Mouse (Mus musculus) T-cell, adult 2 months (primary cell): Measurements from ENCODE around the gene Klk1b3.
"Not testable (repeated sequence)": the region's sequence is repeated elsewhere in the genome, so short reads cannot be mapped to it uniquely, and the experiment has no call there.

ENCODE experiments used
- DNase-seq: peaks from one replicate; pipeline ENCODE4 v3.0.0; 2022; ENCODE audit warnings: low spot score

Gene Klk1b3

DNA sequence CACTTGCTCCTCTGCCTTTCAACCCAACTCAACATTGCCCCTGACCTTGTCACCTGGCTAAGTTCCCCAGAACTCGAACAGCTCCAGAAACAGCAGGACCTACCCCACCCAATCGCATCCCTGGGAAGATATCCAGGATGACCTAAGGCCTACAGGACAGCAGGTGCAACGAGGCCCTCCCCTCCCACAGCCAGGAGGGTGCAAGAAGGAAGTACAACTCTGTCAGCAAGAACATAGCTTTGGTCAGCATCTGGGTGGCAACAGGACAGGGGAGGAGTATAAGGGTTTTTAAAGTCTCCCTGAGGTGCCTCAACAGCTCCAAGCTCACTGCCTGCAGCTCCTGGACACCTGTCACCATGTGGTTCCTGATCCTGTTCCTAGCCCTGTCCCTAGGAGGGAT is at the start of gene Klk1b3:
Klk1b3 (plus strand) TSS at position 301 of the 400 bp plus-strand sequence.
- DNase-seq: no peak

DNA sequence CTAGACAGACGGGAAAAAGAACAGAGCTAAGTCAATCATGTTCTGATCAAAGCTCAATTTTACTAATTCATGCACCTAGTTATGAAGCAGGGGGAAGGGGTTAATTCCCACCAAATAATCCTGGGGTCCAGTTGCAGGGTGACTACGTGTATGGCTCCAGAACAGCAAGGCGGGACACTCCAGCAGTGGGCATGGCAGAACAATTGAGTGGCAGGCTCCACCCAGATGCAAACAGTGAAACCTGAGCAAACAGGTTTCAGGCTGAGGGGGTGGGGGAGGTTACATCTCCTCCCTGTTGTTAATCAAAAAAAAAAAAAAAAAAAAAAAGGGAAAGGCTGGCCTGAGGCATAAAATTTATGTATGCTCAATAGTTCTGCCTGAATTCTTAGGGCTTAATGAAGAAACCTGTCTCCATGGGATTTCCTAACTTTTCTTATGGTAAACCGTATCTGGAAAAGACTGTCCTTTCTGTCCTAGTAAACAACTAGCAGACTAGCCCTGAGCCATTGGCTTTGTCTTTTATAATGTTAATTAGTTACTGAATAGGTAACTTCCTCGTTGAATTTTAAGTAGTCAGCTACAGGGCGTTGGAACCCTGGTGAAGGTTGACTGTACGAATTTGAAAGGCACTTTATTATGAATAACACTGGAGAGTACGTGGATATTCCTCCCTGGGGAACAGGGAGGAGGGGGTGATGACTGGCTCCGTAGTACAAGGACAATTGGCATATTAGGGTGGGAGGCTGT is 18.5 kb upstream of the Klk1b3 start:
- no peak for DNase-seq

DNA sequence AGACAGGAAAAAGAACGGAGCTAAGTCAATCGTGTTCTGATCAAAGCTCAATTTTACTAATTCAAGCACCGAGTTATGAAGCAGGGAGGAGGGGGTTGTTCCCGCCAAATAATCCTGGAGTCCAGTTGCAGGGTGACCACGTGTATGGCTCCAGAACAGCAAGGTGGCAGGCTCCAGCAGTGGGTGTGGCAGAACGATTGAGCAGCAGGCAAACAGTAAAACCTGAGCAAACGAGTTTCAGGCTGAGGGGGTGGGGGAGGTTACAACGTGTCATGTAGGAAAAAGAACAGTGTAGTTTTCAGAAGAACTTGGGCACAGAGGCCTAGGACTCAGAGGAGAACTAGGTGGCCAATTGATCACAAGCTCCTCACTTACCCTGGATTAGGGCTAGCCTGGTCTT is 11.5 kb upstream of the Klk1b3 start:
- DNase-seq: not testable (repeated sequence)

DNA sequence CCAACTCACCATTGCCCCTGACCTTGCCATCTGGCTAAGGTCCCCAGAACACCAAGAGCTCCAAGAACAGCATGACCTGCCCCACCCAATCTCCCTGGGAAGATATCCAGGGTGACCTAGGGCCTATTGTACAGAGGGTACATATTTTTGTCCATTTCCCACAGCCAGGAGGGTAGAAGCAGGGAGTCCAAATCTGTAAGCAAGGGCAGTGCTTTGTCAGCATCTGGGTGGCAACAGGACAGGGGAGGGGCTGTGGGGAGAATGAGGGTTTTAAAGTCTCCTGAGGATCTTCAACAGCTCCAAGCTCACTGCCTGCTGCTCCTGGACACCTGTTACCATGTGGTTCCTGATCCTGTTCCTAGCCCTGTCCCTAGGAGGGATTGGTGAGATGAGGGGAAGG is 10.1 kb upstream of the Klk1b3 start, which contains the start of gene Klk1b24:
Klk1b24 (plus strand) TSS at position 301 of the 400 bp plus-strand sequence.
- DNase-seq: not testable (repeated sequence)

DNA sequence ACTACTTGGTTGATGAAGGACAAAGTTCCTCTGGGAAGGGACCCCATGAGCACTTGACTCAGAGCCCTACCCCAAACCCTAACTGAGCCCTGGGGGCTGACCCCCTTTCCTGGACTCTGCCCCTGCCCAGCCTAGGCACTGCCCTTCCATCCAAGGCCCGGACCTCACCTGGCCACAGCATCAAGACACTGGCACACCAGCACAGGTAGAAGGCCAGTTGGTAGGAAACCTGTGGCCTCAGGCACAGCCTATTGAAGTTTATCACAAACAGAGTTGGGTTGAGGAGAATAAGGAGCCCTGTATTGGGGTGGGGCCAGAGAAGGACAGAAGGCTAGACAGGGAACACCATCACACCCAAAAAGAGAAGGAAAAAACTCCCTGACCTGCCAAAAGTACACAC is 4.5 kb upstream of the Klk1b3 start:
- not testable (repeated sequence) for DNase-seq

DNA sequence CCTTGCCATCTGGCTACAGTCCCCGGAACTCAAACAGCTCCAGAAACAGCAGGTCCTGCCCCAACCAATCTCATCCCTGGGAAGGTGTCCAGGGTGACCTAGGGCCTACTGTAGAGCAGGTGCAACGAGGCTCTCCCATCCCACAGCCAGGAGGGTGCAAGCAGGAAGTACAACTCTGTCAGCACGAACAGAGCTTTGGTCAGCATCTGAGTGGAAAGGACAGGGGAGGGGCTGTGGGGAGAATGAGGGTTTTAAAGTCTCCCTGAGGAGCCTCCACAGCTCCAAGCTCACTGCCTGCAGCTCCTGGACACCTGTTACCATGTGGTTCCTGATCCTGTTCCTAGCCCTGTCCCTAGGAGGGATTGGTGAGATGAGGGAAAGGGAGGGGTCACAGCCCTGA is 9.1 kb downstream of the Klk1b3 start, which contains the start of gene Klk1b4:
Klk1b4 (plus strand) TSS at position 301 of the 400 bp plus-strand sequence.
- not testable (repeated sequence) for DNase-seq

DNA sequence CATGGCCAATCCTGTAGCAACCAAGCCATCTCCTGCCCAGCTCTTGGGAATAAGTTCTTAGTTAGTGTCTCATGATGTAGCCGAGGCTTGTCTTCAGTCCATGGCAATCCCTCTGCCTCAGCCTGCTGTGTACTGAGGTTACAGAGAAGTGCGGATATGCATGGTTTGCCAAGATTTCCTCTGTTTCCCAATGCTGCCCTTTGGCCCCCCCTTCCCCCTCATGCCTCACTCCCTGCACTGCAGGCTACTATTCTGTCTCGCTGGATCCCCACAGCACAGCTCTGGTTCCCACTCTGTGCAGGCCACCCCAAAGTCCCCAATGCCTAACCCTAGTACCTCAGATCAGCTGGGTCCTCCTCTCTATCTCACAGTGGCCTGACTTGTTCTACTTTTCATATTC is 10.3 kb downstream of the Klk1b3 start:
- no peak for DNase-seq

DNA sequence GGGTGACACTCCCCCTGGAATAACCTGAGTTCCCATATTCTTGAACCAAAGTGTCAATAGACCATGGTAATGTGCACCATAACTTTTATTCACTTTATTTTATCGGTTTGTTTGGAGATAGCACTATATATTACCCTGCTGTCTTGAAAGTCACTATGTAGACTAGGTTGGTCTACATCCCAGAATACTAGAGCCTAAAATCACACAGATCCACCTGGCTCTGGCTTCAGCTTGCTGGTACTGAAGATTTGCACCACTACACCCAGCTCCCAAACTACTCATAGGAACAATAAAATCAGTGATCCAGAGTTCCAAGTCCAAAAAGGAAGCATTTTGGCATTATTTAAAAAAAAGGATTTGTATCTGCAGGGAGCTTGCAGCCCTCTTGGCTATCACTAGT is 17.7 kb downstream of the Klk1b3 start, which contains the start of gene Klk1b5:
Klk1b5 (plus strand) TSS at position 301 of the 400 bp plus-strand sequence.
- no peak for DNase-seq

DNA sequence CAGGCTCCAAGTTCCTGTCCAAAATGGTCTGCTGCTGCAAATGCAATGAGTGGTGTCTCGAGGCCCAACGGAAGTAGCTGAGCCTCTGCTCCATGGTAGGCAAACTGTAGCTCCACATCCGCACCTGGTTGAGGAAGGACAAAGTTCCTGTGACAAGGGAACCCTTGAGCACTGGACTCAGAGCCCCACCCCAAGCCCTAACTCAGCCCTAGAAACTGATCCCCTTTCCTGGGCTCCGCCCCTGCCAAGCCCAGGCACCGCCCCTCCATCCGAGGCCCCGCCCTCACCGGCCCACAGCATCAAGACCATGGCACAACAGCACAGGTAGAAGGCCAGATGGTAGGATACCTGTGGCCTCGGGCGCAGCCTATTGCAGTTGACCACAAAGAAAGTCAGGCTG is 23.6 kb downstream of the Klk1b3 start:
- not testable (repeated sequence) for DNase-seq

DNA sequence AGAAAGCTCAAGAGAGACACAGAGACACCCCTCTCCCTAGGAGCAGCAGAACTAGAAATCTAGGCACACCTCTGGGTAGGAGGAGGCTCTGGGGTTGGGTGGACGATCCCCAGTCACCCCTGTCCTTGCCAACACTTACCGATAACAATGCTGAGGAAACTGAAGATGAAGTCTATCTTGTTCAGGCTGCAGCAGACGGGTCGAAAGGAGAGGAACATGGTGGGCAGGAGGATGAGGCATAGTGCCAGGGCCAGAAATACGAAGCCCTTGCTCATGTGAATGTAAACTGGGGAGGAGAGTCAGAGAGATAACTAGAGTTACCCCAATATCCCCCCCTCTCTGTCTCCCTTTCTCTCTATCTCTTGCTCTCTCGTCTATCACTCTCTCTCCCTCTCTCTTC is 24.3 kb downstream of the Klk1b3 start:
- not testable (repeated sequence) for DNase-seq

DNA sequence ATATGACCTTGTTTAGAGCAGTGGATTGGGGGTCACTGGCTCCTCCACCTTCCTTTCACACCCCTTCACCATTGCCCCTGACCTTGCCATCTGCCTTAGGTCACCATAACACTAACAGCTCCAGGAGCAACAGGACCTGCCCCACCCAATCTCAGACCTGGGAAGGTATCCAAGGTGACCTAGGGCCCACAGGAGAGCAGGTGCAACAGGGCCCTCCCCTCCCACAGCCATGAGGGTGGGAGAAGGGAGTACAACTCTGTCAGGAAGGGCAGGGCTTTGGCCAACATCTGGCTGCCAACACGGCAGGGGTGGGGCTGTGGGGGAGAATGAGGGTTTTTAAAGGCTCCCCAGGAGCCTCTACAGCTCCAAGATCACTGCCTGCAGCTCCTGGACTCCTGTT is 27.1 kb downstream of the Klk1b3 start, which contains the start of gene Klk1:
Klk1 (plus strand) TSS at position 285 of the 400 bp plus-strand sequence.
- DNase-seq: no peak

DNA sequence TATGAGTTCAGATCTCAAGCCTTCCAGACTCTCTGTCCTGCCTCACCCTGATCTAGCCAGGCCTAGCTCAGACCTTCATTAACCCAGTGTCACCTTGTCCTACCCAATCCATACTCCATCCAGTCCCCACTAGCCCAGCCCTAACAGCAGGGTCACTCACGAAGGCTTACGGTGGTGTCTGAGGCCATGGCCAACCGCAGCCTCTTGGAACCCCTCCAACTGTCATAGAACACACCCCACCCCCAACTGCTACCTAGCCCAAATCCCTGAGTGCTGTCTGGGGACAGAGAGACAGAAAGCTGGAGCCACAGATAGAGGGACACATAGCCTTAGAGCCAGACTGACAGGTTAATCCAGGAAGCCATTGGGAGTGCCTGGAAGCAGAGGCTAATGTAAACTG is 37.9 kb downstream of the Klk1b3 start, which contains the start of gene Gm36864:
Gm36864 (plus strand) TSS at position 269 of the 400 bp plus-strand sequence.
- DNase-seq: no peak

DNA sequence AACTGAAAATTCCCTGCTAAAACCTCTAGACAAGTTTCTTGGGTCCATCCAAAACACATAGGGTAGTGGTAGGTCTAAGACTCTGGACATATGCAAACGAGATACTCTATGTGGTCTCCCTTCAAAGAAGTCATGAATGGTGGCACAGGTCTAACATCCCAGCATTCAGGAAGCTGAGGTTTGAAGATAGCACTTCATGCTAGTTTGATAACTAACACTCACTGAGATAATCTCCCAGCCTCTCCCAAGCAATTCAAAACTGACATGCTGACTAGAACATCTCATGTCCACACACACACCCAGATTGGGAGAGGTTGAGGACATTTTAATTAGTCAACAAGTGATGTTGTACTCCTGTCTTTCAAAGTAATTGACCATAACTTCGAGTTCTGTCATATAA is 41.9 kb downstream of the Klk1b3 start:
- DNase-seq: no peak

DNA sequence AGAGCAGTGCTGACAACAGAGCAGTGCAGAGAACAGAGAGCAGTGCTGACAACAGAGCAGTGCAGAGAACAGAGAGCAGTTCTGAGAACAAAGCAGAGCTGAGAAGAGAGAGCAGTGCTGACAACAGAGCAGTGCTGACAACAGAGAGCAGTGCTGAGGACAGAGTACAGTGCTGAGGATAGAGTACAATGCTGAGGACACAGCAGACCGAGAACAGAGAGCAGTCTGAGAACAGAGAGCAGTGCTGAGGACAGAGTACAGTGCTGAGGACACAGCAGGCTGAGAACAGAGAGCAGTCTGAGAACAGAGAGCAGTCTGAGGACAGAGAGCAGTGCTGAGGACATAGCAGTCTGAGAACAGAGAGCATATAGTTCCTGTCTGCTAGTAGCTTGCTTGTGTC is 42.7 kb downstream of the Klk1b3 start:
- DNase-seq: no peak

DNA sequence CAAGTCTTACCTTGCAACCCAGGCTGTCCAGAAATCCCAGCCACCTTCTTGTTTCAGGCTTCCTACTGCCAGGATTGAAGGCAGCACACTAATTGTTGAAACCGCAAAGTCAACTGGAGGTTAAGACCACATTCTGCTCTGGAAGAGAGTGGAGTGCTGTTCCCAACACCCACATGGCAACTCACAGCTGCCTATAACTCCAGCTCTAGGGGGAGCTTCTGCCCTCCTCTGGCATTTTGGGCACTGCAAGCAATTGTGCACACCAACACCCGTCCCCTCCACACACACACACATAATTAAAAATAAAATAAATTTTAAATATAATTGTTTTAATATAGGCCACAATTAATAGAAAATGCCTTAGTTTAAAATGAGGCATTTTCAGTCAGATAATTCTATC is 43.2 kb downstream of the Klk1b3 start:
- DNase-seq: no peak

DNA sequence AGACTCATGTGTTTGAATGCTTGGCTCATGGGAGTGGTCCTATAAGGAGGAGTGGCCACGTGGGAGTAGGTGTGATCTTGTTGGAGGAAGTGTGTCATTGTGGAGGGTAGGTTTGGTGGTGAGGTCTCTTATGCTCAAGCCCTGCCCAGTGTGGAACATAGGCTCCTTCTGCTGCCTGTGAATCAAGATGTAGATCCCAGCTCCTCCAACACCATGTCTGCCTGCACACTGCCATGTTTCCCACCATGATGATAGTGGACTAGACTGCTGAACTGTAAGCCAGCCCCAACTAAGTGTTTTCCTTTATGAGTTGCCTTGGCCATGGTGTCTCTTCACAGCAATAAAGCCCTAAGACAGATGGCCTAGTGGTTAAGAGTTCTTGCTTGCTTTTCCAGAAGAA is 46.1 kb downstream of the Klk1b3 start:
- DNase-seq: no peak

DNA sequence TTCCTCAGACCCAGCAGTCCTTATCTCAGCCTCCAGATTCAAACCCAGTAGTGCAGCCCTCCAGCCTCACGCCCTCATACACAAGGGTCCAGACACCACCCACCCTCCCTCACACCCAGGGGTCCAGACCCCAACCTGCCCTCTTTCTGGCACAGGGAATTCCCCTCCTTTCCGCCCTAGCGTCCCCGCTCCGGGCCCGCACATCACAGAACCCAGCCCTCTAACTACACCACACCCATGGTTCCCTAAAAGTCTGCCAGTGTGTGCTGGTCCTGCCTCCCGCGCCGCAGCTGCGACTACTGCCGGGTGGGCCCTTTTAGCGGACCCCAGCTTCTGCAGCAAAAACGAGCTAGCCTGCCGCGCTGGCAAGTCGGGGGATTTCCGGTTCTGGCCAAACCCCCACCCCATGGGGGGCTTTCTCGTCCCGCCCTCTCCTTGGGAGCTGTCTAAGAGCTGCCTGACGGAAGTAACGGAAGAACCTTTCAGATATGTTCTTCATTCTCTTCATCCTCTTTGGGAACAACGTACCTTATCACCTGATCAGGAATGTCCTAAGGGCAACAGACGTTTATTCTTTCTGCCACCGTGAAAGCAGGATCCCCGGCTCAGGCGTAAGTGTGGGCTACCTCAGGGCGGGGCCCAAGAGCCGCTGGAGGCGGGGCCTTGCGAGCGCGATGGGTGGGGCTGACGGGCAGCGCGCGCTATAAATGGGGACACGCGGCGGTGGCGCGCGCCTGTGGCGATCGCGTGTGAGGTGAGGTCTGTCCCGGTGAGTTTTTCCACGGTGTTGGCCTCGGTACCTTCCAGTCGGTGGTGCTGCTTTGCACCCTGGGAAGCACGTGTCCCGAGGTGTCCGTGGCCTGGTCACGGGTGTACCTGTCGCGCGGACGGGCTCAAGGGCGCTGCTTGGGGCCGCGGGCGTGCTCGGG is 48.3 kb downstream of the Klk1b3 start, which contains the start of the genes 1700028J19Rik and 2410002F23Rik:
1700028J19Rik (minus strand) TSS at position 641 of the 929 bp plus-strand sequence.
2410002F23Rik (plus strand) TSS at position 668 of the 929 bp plus-strand sequence.
- DNase-seq: peak; percentile 88

DNA sequence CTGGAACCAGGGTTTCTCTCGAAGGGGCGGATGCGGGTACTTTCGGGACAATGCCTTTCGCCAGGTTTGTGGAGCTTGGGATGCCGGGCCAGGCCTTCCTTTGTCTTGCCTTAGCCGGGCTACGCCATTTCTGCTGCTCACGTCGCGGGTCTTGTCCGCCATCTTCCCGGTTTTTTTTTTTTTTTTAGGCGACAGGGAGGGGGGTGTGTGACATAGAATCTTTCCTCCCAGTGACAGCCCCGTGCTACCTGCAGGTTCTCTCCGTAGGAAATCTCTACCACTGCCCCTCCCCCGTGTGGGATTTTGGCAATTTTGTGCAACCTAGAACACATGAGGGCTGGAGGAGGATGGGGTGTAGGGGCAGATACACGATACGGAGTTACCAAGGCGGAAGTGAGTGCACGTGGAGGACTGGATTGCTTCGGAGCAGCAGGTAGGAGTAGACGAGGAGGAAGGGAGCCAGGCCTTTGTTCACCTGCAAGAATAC is 49.0 kb downstream of the Klk1b3 start:
- peak; percentile 59 for DNase-seq

DNA sequence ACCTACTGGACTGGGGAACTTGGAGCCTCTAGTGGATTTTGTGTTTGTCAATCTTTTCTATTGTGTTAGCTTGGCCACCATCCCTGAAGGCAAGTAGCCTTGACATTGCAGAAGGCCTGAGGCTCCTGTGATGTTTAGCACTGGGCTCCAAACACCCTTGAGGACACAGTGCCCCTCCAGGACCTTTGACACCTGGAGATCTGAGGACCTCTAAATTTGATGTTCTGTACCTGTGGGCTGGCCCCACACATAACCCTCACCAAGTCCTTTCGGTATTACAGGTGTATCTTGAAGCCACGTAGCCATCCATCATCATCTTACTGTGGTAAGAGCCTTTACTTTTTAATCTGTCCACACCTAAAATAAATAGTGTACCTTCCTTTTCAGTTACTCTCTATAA is 50.0 kb downstream of the Klk1b3 start:
- no peak for DNase-seq

DNA sequence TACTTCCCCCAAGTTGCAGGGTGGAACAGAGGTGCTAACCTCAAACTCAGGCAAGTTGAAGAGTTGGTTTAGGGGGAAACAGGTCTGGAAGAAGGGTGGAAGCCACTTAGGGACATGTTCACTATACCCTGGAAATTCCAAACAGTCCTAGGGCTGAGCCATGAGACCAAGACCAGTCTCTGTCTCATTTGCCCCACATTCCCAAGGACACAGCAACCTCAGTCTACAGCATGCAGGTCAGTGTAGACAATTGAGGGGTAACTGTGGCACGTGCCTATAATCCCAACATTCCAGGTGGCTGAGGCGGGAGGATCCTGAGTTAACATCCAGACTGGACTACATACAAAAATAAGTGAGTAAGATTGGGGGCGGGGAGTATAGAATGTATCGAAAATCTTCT is 51.3 kb downstream of the Klk1b3 start:
- DNase-seq: no peak

DNA sequence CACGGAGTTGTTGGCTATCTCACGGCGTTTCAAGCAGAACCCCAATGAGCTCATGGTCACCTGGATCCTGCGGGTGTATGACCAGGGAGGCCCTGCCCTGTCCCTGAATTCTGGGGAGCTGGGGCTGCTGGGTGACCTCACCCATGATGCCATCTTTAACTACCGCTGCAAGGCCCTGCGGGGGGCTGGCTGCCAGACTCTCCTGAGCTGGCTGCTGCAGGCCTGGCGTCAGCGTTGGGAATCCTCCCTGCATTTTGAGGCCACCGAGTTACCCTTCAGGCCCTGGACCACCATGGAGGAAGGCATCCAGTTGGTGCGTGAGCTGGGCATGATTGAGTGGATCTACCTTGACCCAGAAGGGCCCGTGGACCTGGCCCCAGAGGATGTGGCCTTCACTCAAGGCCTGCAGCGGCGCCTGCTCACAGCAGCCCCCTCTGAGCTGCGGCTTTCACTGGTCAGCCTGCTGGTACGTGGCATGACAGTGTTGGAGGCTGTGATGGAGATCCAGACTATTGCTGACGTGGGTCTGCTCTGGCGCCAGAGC is 52.8 kb downstream of the Klk1b3 start:
- DNase-seq: not testable (repeated sequence)
